Mouse (Mus musculus): ENCODE results near the gene Rsf1.
A peak's percentile ranks its signal among the peaks of the same experiment; 100 is the strongest.

Gene Rsf1

GRCm38 (mm10) chr7:97726080-97726479, 146.4 kb downstream of the Rsf1 start:
- DNase-seq (ENCODE audit: low spot score) = no peak

- DNase-seq (ENCODE audit: low spot score) = no peak
These were observed 147.1 kb downstream of the Rsf1 start for GRCm38 (mm10) chr7:97726778-97727177.

- peak; percentile 29 for DNase-seq (ENCODE audit: low spot score)
These were observed 149.3 kb downstream of the Rsf1 start for GRCm38 (mm10) chr7:97728666-97729614.

- no peak for DNase-seq (ENCODE audit: low spot score)
These were observed 150.7 kb downstream of the Rsf1 start for GRCm38 (mm10) chr7:97730427-97730826.

GRCm38 (mm10) chr7:97733606-97734005, 153.9 kb downstream of the Rsf1 start:
- no peak for DNase-seq (ENCODE audit: low spot score)

GRCm38 (mm10) chr7:97735021-97735420, 155.3 kb downstream of the Rsf1 start:
- DNase-seq (ENCODE audit: low spot score) = no peak

- no peak for DNase-seq (ENCODE audit: low spot score)
These were observed 156.3 kb downstream of the Rsf1 start for GRCm38 (mm10) chr7:97735886-97736420.

GRCm38 (mm10) chr7:97737256-97737637, 157.6 kb downstream of the Rsf1 start:
- DNase-seq (ENCODE audit: low spot score) = peak; percentile 22

- DNase-seq (ENCODE audit: low spot score) = peak; percentile 91
These were observed 158.2 kb downstream of the Rsf1 start, which contains the start of gene Aqp11 for GRCm38 (mm10) chr7:97737638-97738456. Gene Aqp11, minus strand, starts transcription at chr7:97738289.

GRCm38 (mm10) chr7:97740948-97741347, 161.3 kb downstream of the Rsf1 start:
- no peak for DNase-seq (ENCODE audit: low spot score)

- DNase-seq (ENCODE audit: low spot score) = peak; percentile 24
These were observed 162.1 kb downstream of the Rsf1 start for GRCm38 (mm10) chr7:97741756-97742291.
